Mouse (Mus musculus) layer of hippocampus, postnatal 10 days (tissue): ENCODE results near the gene Cldn8. TPM values are rescaled to one million over a fixed set of nuclear protein-coding genes. Genes with fewer than 3 reads are reported as not detected.
A peak's percentile ranks its signal among the peaks of the same experiment; 100 is the strongest.

Source experiments
- DNase-seq, 2 experiments: peaks; one replicate each; pipeline ENCODE4 v3.0.0; 2021; ENCODE audit warnings: low spot score in 2 of 2
- long read RNA-seq: library from polyadenylated mRNA; stranded (forward); transcript quantifications from one replicate; pipeline ENCODE4 v2.0.0, GENCODE M21; 2023
- total RNA-seq, 2 experiments: library from RNA; stranded (reverse); gene quantifications; 2 replicates each; pipeline ENCODE4 v1.2.3; 2021

Cldn8 gene
- not detected for total RNA-seq
- long read RNA-seq = 0 reads

- no peak for DNase-seq
These were observed at the start of gene Cldn8 for GRCm38 (mm10) chr16:88563045-88563913. Cldn8 (minus strand) TSS chr16:88563183.

GRCm38 (mm10) chr16:88612712-88613111 is 49.7 kb upstream of the Cldn8 start:
- DNase-seq = no peak

- no peak for DNase-seq
These were observed 48.9 kb upstream of the Cldn8 start, which contains the start of gene Krtap24-1 for GRCm38 (mm10) chr16:88611922-88612321. Krtap24-1 (minus strand) TSS chr16:88612279.

GRCm38 (mm10) chr16:88604570-88604969 is 41.6 kb upstream of the Cldn8 start:
- no peak for DNase-seq

- DNase-seq = no peak
These were observed 39.5 kb upstream of the Cldn8 start for GRCm38 (mm10) chr16:88602464-88602863.

GRCm38 (mm10) chr16:88600303-88600702 is 37.3 kb upstream of the Cldn8 start:
- no peak for DNase-seq

GRCm38 (mm10) chr16:88599504-88600237 is 36.7 kb upstream of the Cldn8 start:
- DNase-seq = no peak

GRCm38 (mm10) chr16:88592758-88593157 is 29.8 kb upstream of the Cldn8 start:
- no peak for DNase-seq

GRCm38 (mm10) chr16:88583338-88583737 is 20.4 kb upstream of the Cldn8 start:
- no peak for DNase-seq

GRCm38 (mm10) chr16:88575885-88576679 is 13.1 kb upstream of the Cldn8 start:
- no peak for DNase-seq

- no peak for DNase-seq
These were observed 10.0 kb upstream of the Cldn8 start for GRCm38 (mm10) chr16:88572904-88573404.

GRCm38 (mm10) chr16:88570136-88570535 is 7.2 kb upstream of the Cldn8 start:
- no peak for DNase-seq

GRCm38 (mm10) chr16:88569732-88570131 is 6.7 kb upstream of the Cldn8 start:
- no peak for DNase-seq

GRCm38 (mm10) chr16:88569096-88569495 is 6.1 kb upstream of the Cldn8 start:
- no peak for DNase-seq

GRCm38 (mm10) chr16:88561617-88562164 is 1.3 kb downstream of the Cldn8 start:
- DNase-seq = no peak

GRCm38 (mm10) chr16:88542488-88542887 is 20.5 kb downstream of the Cldn8 start:
- DNase-seq = peak; percentile 7 to 13

GRCm38 (mm10) chr16:88539841-88540487 is 23.0 kb downstream of the Cldn8 start:
- no peak for DNase-seq

GRCm38 (mm10) chr16:88511348-88511747 is 51.6 kb downstream of the Cldn8 start:
- no peak for DNase-seq
